Mouse (Mus musculus): ENCODE data around the gene Ipp. TPM values are rescaled to one million over a fixed set of nuclear protein-coding genes. Genes with fewer than 3 reads are reported as not detected.
A peak's percentile ranks its signal among the peaks of the same experiment; 100 is the strongest.

Ipp gene
- total and polyA plus RNA-seq, 3 experiments = 14.4 to 20.8 (median 17.3) TPM

GRCm38 (mm10) chr4:116553035-116553434 is 45.7 kb downstream of the Ipp start:
- H3K27me3 ChIP-seq (replicated peaks) = no peaks in the 10 kb centered on the region
- in situ Hi-C loops (cut with MboI; ENCODE audit: low pct_ligation_motif_present, low pct_unique_long_range_greater_than_20kb, low sequenced_read_pairs) = no loop called here
- no peak overlapping the region for H3K9ac ChIP-seq (ENCODE audit: insufficient read depth, low read depth)
- no peak overlapping the region for H3K4me3 ChIP-seq (replicated peaks in 1 of 3; ENCODE audit: low read depth in 2 of 3, low read length in 2 of 3, poor library complexity in 1 of 3)
- no peak overlapping the region for H3K4me2 ChIP-seq (ENCODE audit: insufficient read depth, low read depth, poor library complexity, severe bottlenecking)
- TF ChIP-seq MAZ (IDR thresholded peaks at IDR 0.05; ENCODE audit: low read depth, low read length) (no peak), CHD1 (IDR thresholded peaks at IDR 0.05; ENCODE audit: low read depth, low read length) (no peak), MAX (IDR thresholded peaks at IDR 0.05; ENCODE audit: low read length) (no peak), EP300 (IDR thresholded peaks at IDR 0.05; ENCODE audit: low read length) (no peak), POLR2AphosphoS2 (IDR thresholded peaks at IDR 0.05; ENCODE audit: low read depth, low read length) (no peak), ZNF384 (IDR thresholded peaks at IDR 0.05; ENCODE audit: low read depth, low read length) (no peak), KAT2A (IDR thresholded peaks at IDR 0.05; ENCODE audit: insufficient replicate concordance, low read length) (no peak), POLR2A (IDR thresholded peaks at IDR 0.05; ENCODE audit: low read depth, low read length) (no peak)
- peaks cover 10% of the 10 kb centered on the region for H3K79me2 ChIP-seq (replicated peaks; ENCODE audit: control insufficient read depth, extremely low read depth, insufficient read depth, poor library complexity, severe bottlenecking)
- H3K27ac ChIP-seq (ENCODE audit: insufficient read depth, low read depth) = no peak overlapping the region
- no peaks in the 10 kb centered on the region for H3K9me3 ChIP-seq (replicated peaks; ENCODE audit: low read length)
- peaks cover 16 to 38% of the 10 kb centered on the region in 2 experiments for H3K36me3 ChIP-seq (replicated peaks in 1 of 2; ENCODE audit: control insufficient read depth in 1 of 2, insufficient read depth in 1 of 2, low read length in 1 of 2)
- no peak for DNase-seq (ENCODE audit: extremely low read depth)
- dilution Hi-C loops (cut with MboI; ENCODE audit: extremely low pct_ligation_motif_present, extremely low pct_unique_long_range_greater_than_20kb, low sequenced_read_pairs) = no loop called here
- no peaks in the 10 kb centered on the region for H3K4me1 ChIP-seq (ENCODE audit: control insufficient read depth in 1 of 2, insufficient read depth in 2 of 2)

GRCm38 (mm10) chr4:116555413-116556300 is 48.3 kb downstream of the Ipp start, which contains the start of gene Tmem69:
Gene Tmem69 (minus strand): TSS chr4:116555936.
- in situ Hi-C loops (cut with MboI; ENCODE audit: low pct_ligation_motif_present, low pct_unique_long_range_greater_than_20kb, low sequenced_read_pairs) (no loop called here), dilution Hi-C loops (cut with MboI; ENCODE audit: extremely low pct_ligation_motif_present, extremely low pct_unique_long_range_greater_than_20kb, low sequenced_read_pairs) (no loop called here)
- H3K79me2 ChIP-seq (replicated peaks; ENCODE audit: control insufficient read depth, extremely low read depth, insufficient read depth, poor library complexity, severe bottlenecking) = peaks cover 29% of the 10 kb centered on the region
- TF ChIP-seq TCF12 (IDR thresholded peaks at IDR 0.05; ENCODE audit: low read depth, low read length) (peak; percentile 75), PAX5 (IDR thresholded peaks at IDR 0.05; ENCODE audit: low read length) (no peak), ZC3H11A (IDR thresholded peaks at IDR 0.05; ENCODE audit: low read depth, low read length) (no peak), CHD2 (IDR thresholded peaks at IDR 0.05; ENCODE audit: low read length) (peak; percentile 50; the same call in 1 of the 2 replicates), USF1 (IDR thresholded peaks at IDR 0.05; ENCODE audit: low read depth, low read length) (no peak), ZKSCAN1 (IDR thresholded peaks at IDR 0.05; ENCODE audit: borderline replicate concordance, low read depth, low read length) (no peak), E2F4 (IDR thresholded peaks at IDR 0.05; ENCODE audit: insufficient replicate concordance, low read depth, low read length) (peak; percentile 77; the same call in 1 of the 2 replicates), ZMIZ1 (IDR thresholded peaks at IDR 0.05; ENCODE audit: low read depth, low read length) (no peak), ETS1 (conservative IDR thresholded peaks at IDR 0.05; ENCODE audit: low read depth, low read length) (no peak; the same call in 1 of the 2 replicates), RAD21 (IDR thresholded peaks at IDR 0.05; ENCODE audit: low read depth, low read length) (no peak), POLR2AphosphoS2 (IDR thresholded peaks at IDR 0.05; ENCODE audit: low read depth, low read length) (no peak; the same call in 1 of the 2 replicates), UBTF (IDR thresholded peaks at IDR 0.05; ENCODE audit: low read depth, low read length) (no peak), NRF1 (IDR thresholded peaks at IDR 0.05; ENCODE audit: low read depth, low read length) (peak; percentile 43; the same call in 1 of the 2 replicates), POLR2A (IDR thresholded peaks at IDR 0.05; ENCODE audit: low read depth, low read length) (peak; percentile 82), EP300 (IDR thresholded peaks at IDR 0.05; ENCODE audit: low read length) (no peak), MAFK (IDR thresholded peaks at IDR 0.05; ENCODE audit: insufficient replicate concordance, low read length) (no peak), USF2 (conservative IDR thresholded peaks at IDR 0.05; ENCODE audit: low read depth, low read length) (no peak), IRF4 (IDR thresholded peaks at IDR 0.05; ENCODE audit: low read depth, low read length) (peak; percentile 73), CHD1 (IDR thresholded peaks at IDR 0.05; ENCODE audit: low read depth, low read length) (peak; percentile 13; the same call in 1 of the 2 replicates), JUN (IDR thresholded peaks at IDR 0.05; ENCODE audit: insufficient read depth, low read depth, low read length) (no peak), NELFE (IDR thresholded peaks at IDR 0.05; ENCODE audit: low read depth, low read length) (peak; percentile 70; the same call in 1 of the 2 replicates), TBP (conservative IDR thresholded peaks at IDR 0.05; ENCODE audit: low read depth, low read length) (peak; percentile 83), KAT2A (IDR thresholded peaks at IDR 0.05; ENCODE audit: insufficient replicate concordance, low read length) (peak; percentile 86; the same call in 1 of the 2 replicates), ELF1 (IDR thresholded peaks at IDR 0.05; ENCODE audit: low read depth, low read length) (peak; percentile 93), MAX (IDR thresholded peaks at IDR 0.05; ENCODE audit: low read length) (peak; percentile 57; the same call in 1 of the 2 replicates), JUND (conservative IDR thresholded peaks at IDR 0.05; ENCODE audit: low read depth, low read length) (peak; percentile 21; the same call in 1 of the 2 replicates), ZNF384 (IDR thresholded peaks at IDR 0.05; ENCODE audit: low read depth, low read length) (peak; percentile 26; the same call in 1 of the 2 replicates), CTCF (conservative IDR thresholded peaks at IDR 0.05 in 1 of 2, IDR thresholded peaks at IDR 0.05 in 1 of 2; ENCODE audit: low read depth in 2 of 2, low read length in 2 of 2) (no peak)

More at GRCm38 (mm10) chr4:116555413-116556300, 48.3 kb downstream of the Ipp start, which contains the start of gene Tmem69:
- Histone ChIP-seq H3K27me3 (replicated peaks) (no peaks in the 10 kb centered on the region), H3K4me2 (ENCODE audit: insufficient read depth, low read depth, poor library complexity, severe bottlenecking) (peak within 1 kb of the TSS; percentile 93), H3K9me3 (replicated peaks; ENCODE audit: low read length) (no peaks in the 10 kb centered on the region), H3K9ac (ENCODE audit: insufficient read depth, low read depth) (peak within 1 kb of the TSS; percentile 90), H3K36me3 (replicated peaks in 1 of 2; ENCODE audit: control insufficient read depth in 1 of 2, insufficient read depth in 1 of 2, low read length in 1 of 2) (peaks cover 16 to 34% of the 10 kb centered on the region in 2 experiments), H3K27ac (ENCODE audit: insufficient read depth, low read depth) (peak within 1 kb of the TSS; percentile 81), H3K4me3 (replicated peaks in 1 of 3; ENCODE audit: low read depth in 2 of 3, low read length in 2 of 3, poor library complexity in 1 of 3) (peak within 1 kb of the TSS; percentile 68 to 99 (median 93)), H3K4me1 (ENCODE audit: control insufficient read depth in 1 of 2, insufficient read depth in 2 of 2) (peaks cover 0 to 12% of the 10 kb centered on the region in 2 experiments; a peak in 1 of 4 replicates)
- peak; percentile 87 for DNase-seq (ENCODE audit: extremely low read depth)

Data from CH12.LX (cell line).